Mouse (Mus musculus): Measurements from ENCODE around the gene Gmnn. TPM values are rescaled to one million over a fixed set of nuclear protein-coding genes. Genes with fewer than 3 reads are reported as not detected.

Gmnn gene
- polyA plus RNA-seq (2012; rRNA removed), result 86.7 and 127 TPM in 2 replicates

GRCm38 (mm10) chr13:24761403-24762227, at the start of gene Gmnn:
Gene Gmnn, minus strand, starts transcription at chr13:24761923.

GRCm38 (mm10) chr13:24801308-24801921, 39.7 kb upstream of the Gmnn start, which contains the start of gene BC005537:
Gene BC005537, plus strand, starts transcription at chr13:24801657.

GRCm38 (mm10) chr13:24741028-24741427, 20.7 kb downstream of the Gmnn start, which contains the start of gene Armh2:
Gene Armh2, plus strand, starts transcription at chr13:24741232.

Other genes with a start within 250 kb of the Gmnn start
- gene Ripor2, start 179.7 kb downstream of the Gmnn start, polyA plus RNA-seq (2012; rRNA removed), result 7.2 and 9.1 TPM in 2 replicates
- gene Armh2, start 20.7 kb downstream of the Gmnn start, polyA plus RNA-seq (2012; rRNA removed), result not detected in 2 replicates
- gene BC005537, start 39.7 kb upstream of the Gmnn start, polyA plus RNA-seq (2012; rRNA removed), result 84.9 and 99.8 TPM in 2 replicates
- gene Acot13, start 69.6 kb upstream of the Gmnn start, polyA plus RNA-seq (2012; rRNA removed), result 22.0 and 47.7 TPM in 2 replicates
- gene Tdp2, start 69.8 kb upstream of the Gmnn start, polyA plus RNA-seq (2012; rRNA removed), result 83.3 and 91.0 TPM in 2 replicates
- 0.47 and 1.3 TPM in 2 replicates for gene D130043K22Rik, start 83.2 kb upstream of the Gmnn start, polyA plus RNA-seq (2012; rRNA removed)
- 10.8 and 12.1 TPM in 2 replicates for gene Aldh5a1, start 175.7 kb upstream of the Gmnn start, polyA plus RNA-seq (2012; rRNA removed)
- 0.31 and 0.43 TPM in 2 replicates for gene Gpld1, start 181.2 kb upstream of the Gmnn start, polyA plus RNA-seq (2012; rRNA removed)